Mouse (Mus musculus) intestine, postnatal 0 days (tissue): ENCODE results near the gene Clic6. TPM values are rescaled to one million over a fixed set of nuclear protein-coding genes. Genes with fewer than 3 reads are reported as not detected.
A peak's percentile ranks its signal among the peaks of the same experiment; 100 is the strongest.

ENCODE experiments used
- ATAC-seq: fragments of 200-750 bp; cut with Nextera tagmentation; 2 replicates; pipeline ENCODE4 v1.8.0; 2017; ENCODE audit warnings: mild to moderate bottlenecking, moderate TSS enrichment, moderate library complexity
- H3K27ac ChIP-seq: fragments of 300-500 bp; sonication (generic); 2 replicates; pipeline ENCODE4 v1.5.1; 2014; ENCODE audit warnings: mild to moderate bottlenecking, low read depth, low read length, moderate library complexity
- H3K27me3 ChIP-seq: fragments of 300-500 bp; sonication (generic); replicated peaks from 2 replicates; pipeline ENCODE4 v1.6.1; 2014; ENCODE audit warnings: low read length, mixed read lengths; ENCODE audit not compliant: control insufficient read depth, insufficient read depth
- H3K36me3 ChIP-seq: fragments of 300-500 bp; sonication (generic); 2 replicates; pipeline ENCODE4 v1.6.1; 2014; ENCODE audit warnings: mild to moderate bottlenecking, moderate library complexity; ENCODE audit not compliant: control insufficient read depth, insufficient read depth
- H3K4me1 ChIP-seq: fragments of 300-500 bp; sonication (generic); replicated peaks from 2 replicates; pipeline ENCODE4 v1.6.1; 2014; ENCODE audit warnings: antibody characterized with exemption, low read length, mixed read lengths; ENCODE audit not compliant: control insufficient read depth, insufficient read depth
- H3K4me2 ChIP-seq: fragments of 300-500 bp; sonication (generic); replicated peaks from 2 replicates; pipeline ENCODE4 v1.6.1; 2014; ENCODE audit warnings: low read depth, mild to moderate bottlenecking, moderate library complexity
- H3K4me3 ChIP-seq: fragments of 300-500 bp; sonication (generic); 2 replicates; pipeline ENCODE4 v1.5.1; 2014; ENCODE audit warnings: low read depth, low read length
- H3K9ac ChIP-seq: fragments of 300-500 bp; sonication (generic); 2 replicates; pipeline ENCODE4 v1.6.1; 2014; ENCODE audit warnings: mild to moderate bottlenecking, low read depth, low read length
- H3K9me3 ChIP-seq: fragments of 300-500 bp; sonication (generic); 2 replicates; pipeline ENCODE4 v1.6.1; 2016; ENCODE audit warnings: mixed run types; ENCODE audit not compliant: control insufficient read depth
- CTCF ChIP-seq: sonication (generic); IDR thresholded peaks from 2 replicates; pipeline ENCODE4 v1.5.1; 2016; ENCODE audit warnings: low read depth, mild to moderate bottlenecking, control low read depth, antibody characterized with exemption, moderate library complexity
- WGBS: fragments of 180-500 bp; shearing (Covaris S2); extraction: QIAGEN DNeasy Blood & Tissue Kit; methylation state at CpG from one replicate; pipeline ENCODE4 v1.1.7; 2014; 5-methylcytosine and 5-hydroxymethylcytosine counted together
- polyA plus RNA-seq: library from polyadenylated mRNA; unstranded; fragments of >200 nt; fragmentation: Nextera tagmentation; extraction: Ambion mirVana; gene quantifications from 2 replicates; pipeline ENCODE4 v1.2.1, GENCODE M21; 2015

Clic6 gene
- polyA plus RNA-seq, 1 experiment from 2014 or later: 70.7 TPM

GRCm38 (mm10) chr16:92519820-92520492 is 34.4 kb downstream of the Clic6 start:
- no peaks in the 10 kb centered on the region for H3K4me1 ChIP-seq
- no peak overlapping the region for H3K4me3 ChIP-seq
- TF ChIP-seq CTCF: peak; percentile 86
- peak overlapping the region; percentile 50; the same call in 1 of the 2 replicates for H3K4me2 ChIP-seq
- no peaks in the 10 kb centered on the region for H3K9me3 ChIP-seq
- H3K27ac ChIP-seq: no peak overlapping the region
- H3K27me3 ChIP-seq: no peaks in the 10 kb centered on the region
- 36% methylated on average over 13 of the region's 13 CpGs for WGBS
- peak; percentile 34; the same call in 1 of the 2 replicates for ATAC-seq
- no peak overlapping the region for H3K9ac ChIP-seq
- H3K36me3 ChIP-seq: no peaks in the 10 kb centered on the region; the same call in 1 of the 2 replicates

GRCm38 (mm10) chr16:92523351-92523750 is 37.8 kb downstream of the Clic6 start:
- no peak for ATAC-seq
- H3K4me1 ChIP-seq: 0 out of 2 replicates have a peak, but pooled peaks cover 2% of the 10 kb centered on the region
- 58% methylated on average over 8 of the region's 8 CpGs for WGBS
- H3K9ac ChIP-seq: no peak overlapping the region
- H3K27me3 ChIP-seq: no peaks in the 10 kb centered on the region
- TF ChIP-seq CTCF: no peak
- peaks cover 3% of the 10 kb centered on the region; the same call in 1 of the 2 replicates for H3K36me3 ChIP-seq
- H3K4me3 ChIP-seq: no peak overlapping the region
- H3K27ac ChIP-seq: no peak overlapping the region
- H3K9me3 ChIP-seq: no peaks in the 10 kb centered on the region
- no peak overlapping the region for H3K4me2 ChIP-seq

GRCm38 (mm10) chr16:92524651-92525050 is 39.1 kb downstream of the Clic6 start:
- Histone ChIP-seq H3K4me3 (no peak overlapping the region), H3K36me3 (peaks cover 14% of the 10 kb centered on the region), H3K9me3 (no peaks in the 10 kb centered on the region), H3K27ac (no peak overlapping the region), H3K9ac (no peak overlapping the region), H3K4me1 (0 out of 2 replicates have a peak, but pooled peaks cover 2% of the 10 kb centered on the region), H3K4me2 (no peak overlapping the region), H3K27me3 (no peaks in the 10 kb centered on the region)
- no peak for TF ChIP-seq CTCF
- ATAC-seq: no peak
- WGBS: 84% methylated on average over 8 of the region's 8 CpGs

- no peak overlapping the region for H3K4me3 ChIP-seq
- H3K36me3 ChIP-seq: peaks cover 23% of the 10 kb centered on the region
- H3K4me2 ChIP-seq: no peak overlapping the region
- H3K4me1 ChIP-seq: 0 out of 2 replicates have a peak, but pooled peaks cover 2% of the 10 kb centered on the region
- no peaks in the 10 kb centered on the region for H3K27me3 ChIP-seq
- no peaks in the 10 kb centered on the region for H3K9me3 ChIP-seq
- peak; percentile 37; the same call in 1 of the 2 replicates for ATAC-seq
- H3K9ac ChIP-seq: no peak overlapping the region
- no peak for TF ChIP-seq CTCF
- no peak overlapping the region for H3K27ac ChIP-seq
- 35% methylated on average over 10 of the region's 10 CpGs for WGBS
Observed at GRCm38 (mm10) chr16:92525919-92526318, 40.4 kb downstream of the Clic6 start.

GRCm38 (mm10) chr16:92535258-92535657 is 49.7 kb downstream of the Clic6 start:
- ATAC-seq: no peak

GRCm38 (mm10) chr16:92538356-92538755 is 52.8 kb downstream of the Clic6 start:
- Histone ChIP-seq H3K27me3 (no peaks in the 10 kb centered on the region), H3K9ac (no peak overlapping the region), H3K9me3 (no peaks in the 10 kb centered on the region), H3K36me3 (peaks cover 13% of the 10 kb centered on the region; the same call in 1 of the 2 replicates), H3K4me3 (no peak overlapping the region), H3K27ac (no peak overlapping the region), H3K4me2 (no peak overlapping the region), H3K4me1 (no peaks in the 10 kb centered on the region)
- 81% methylated on average over 6 of the region's 6 CpGs for WGBS
- TF ChIP-seq CTCF: no peak
- no peak for ATAC-seq

More at GRCm38 (mm10) chr16:92535258-92535657, 49.7 kb downstream of the Clic6 start:
- no peak overlapping the region for H3K4me3 ChIP-seq
- WGBS: 86% methylated on average over 2 of the region's 2 CpGs
- H3K9ac ChIP-seq: no peak overlapping the region
- no peaks in the 10 kb centered on the region for H3K27me3 ChIP-seq
- no peaks in the 10 kb centered on the region for H3K4me1 ChIP-seq
- H3K4me2 ChIP-seq: no peak overlapping the region
- no peak overlapping the region for H3K27ac ChIP-seq
- no peaks in the 10 kb centered on the region for H3K9me3 ChIP-seq
- TF ChIP-seq CTCF: no peak
- peaks cover 31% of the 10 kb centered on the region; the same call in 1 of the 2 replicates for H3K36me3 ChIP-seq
